Mouse (Mus musculus): ENCODE results near the gene Scai.
"Not testable (repeated sequence)": the region's sequence is repeated elsewhere in the genome, so short reads cannot be mapped to it uniquely, and the experiment has no call there.

DNA sequence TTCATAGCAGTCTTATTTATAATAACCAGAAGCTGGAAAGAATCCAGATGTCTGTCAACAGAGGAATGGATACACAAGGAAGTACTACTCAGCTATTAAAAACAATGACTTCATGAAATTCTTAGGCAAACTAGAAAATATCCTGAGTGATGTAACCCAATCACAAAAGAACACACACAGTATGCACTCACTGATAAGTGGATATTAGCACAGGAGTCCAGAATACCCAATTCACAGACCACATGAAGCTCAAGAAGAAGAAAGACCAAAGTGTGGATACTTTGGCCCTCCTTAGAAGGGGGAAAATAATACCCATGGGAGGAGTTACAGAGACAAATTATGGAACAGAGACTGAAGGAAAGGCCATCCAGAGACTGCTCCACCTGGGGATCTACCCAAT, 80.8 kb downstream of the Scai start:
- TF ChIP-seq EP300, CTCF (IDR thresholded peaks at IDR 0.05; ENCODE audit: low read depth): not testable (repeated sequence)
